Mouse (Mus musculus) left cerebral cortex, adult 8-10 months (tissue): ENCODE measurements around the gene Nebl. TPM values are rescaled to one million over a fixed set of nuclear protein-coding genes. Genes with fewer than 3 reads are reported as not detected.
"Not testable (repeated sequence)": the region's sequence is repeated elsewhere in the genome, so short reads cannot be mapped to it uniquely, and the experiment has no call there.

Source experiments
- DNase-seq, 2 experiments: peaks; one replicate each; pipeline ENCODE4 v3.0.0; 2022; ENCODE audit warnings: low spot score in 2 of 2
- total RNA-seq, 4 experiments: library from RNA; stranded (reverse); gene quantifications; 2 replicates each; pipeline ENCODE4 v1.2.4; 2022

The Nebl gene
- total RNA-seq, 4 experiments from 2014 or later, result 82.9 to 102 (median 92.0) TPM

- no peak for DNase-seq
Observed at GRCm38 (mm10) chr2:17405899-17406531, 325.2 kb downstream of the Nebl start.

GRCm38 (mm10) chr2:17402511-17402910, 328.8 kb downstream of the Nebl start:
- DNase-seq, result no peak

- no peak for DNase-seq
Observed at GRCm38 (mm10) chr2:17396235-17396634, 335.0 kb downstream of the Nebl start.

GRCm38 (mm10) chr2:17391389-17391788, 339.9 kb downstream of the Nebl start:
- DNase-seq, result no peak

- no peak for DNase-seq
Observed at GRCm38 (mm10) chr2:17390513-17391200, 340.6 kb downstream of the Nebl start.

- no peak for DNase-seq
Observed at GRCm38 (mm10) chr2:17389886-17390285, 341.4 kb downstream of the Nebl start.

GRCm38 (mm10) chr2:17389379-17389778, 341.9 kb downstream of the Nebl start:
- no peak for DNase-seq

GRCm38 (mm10) chr2:17382227-17382626, 349.0 kb downstream of the Nebl start:
- DNase-seq, result no peak

- peak in 1 of 2 experiments; percentile 12 for DNase-seq
Observed at GRCm38 (mm10) chr2:17375916-17376315, 355.3 kb downstream of the Nebl start.

GRCm38 (mm10) chr2:17365671-17366070, 365.6 kb downstream of the Nebl start:
- no peak for DNase-seq

GRCm38 (mm10) chr2:17364971-17365548, 366.2 kb downstream of the Nebl start:
- DNase-seq, result no peak

GRCm38 (mm10) chr2:17363337-17364216, 367.7 kb downstream of the Nebl start:
- no peak for DNase-seq

- DNase-seq, result no peak
Observed at GRCm38 (mm10) chr2:17362181-17362580, 369.1 kb downstream of the Nebl start.

- no peak for DNase-seq
Observed at GRCm38 (mm10) chr2:17344643-17345042, 386.6 kb downstream of the Nebl start.

- DNase-seq, result peak in 1 of 2 experiments; percentile 6
Observed at GRCm38 (mm10) chr2:17335451-17335850, 395.8 kb downstream of the Nebl start.

- no peak for DNase-seq
Observed at GRCm38 (mm10) chr2:17326590-17326989, 404.7 kb downstream of the Nebl start.

- DNase-seq, result no peak
Observed at GRCm38 (mm10) chr2:17316850-17317249, 414.4 kb downstream of the Nebl start.

- DNase-seq, result no peak
Observed at GRCm38 (mm10) chr2:17301379-17301778, 429.9 kb downstream of the Nebl start.

GRCm38 (mm10) chr2:17297496-17297895, 433.8 kb downstream of the Nebl start:
- DNase-seq, result no peak

GRCm38 (mm10) chr2:17295257-17295656, 436.0 kb downstream of the Nebl start:
- DNase-seq, result not testable (repeated sequence)
